Mouse (Mus musculus) brain, embryonic 14.5 days (tissue): ENCODE measurements around the gene Artn.
A peak's percentile ranks its signal among the peaks of the same experiment; 100 is the strongest.

ENCODE experiments used
- CTCF ChIP-seq: fragments of 200-500 bp; IDR thresholded peaks from 2 replicates; pipeline ENCODE4 v1.5.1; 2012; ENCODE audit warnings: inconsistent platforms, mild to moderate bottlenecking, moderate library complexity, borderline replicate concordance; ENCODE audit not compliant: insufficient read depth, insufficient read length; ENCODE audit errors: extremely low read depth
- POLR2A ChIP-seq: fragments of 200-500 bp; IDR thresholded peaks from 2 replicates; pipeline ENCODE4 v1.6.1; 2012; ENCODE audit warnings: mild to moderate bottlenecking, inconsistent platforms, borderline replicate concordance; ENCODE audit not compliant: poor library complexity, insufficient read depth, insufficient read length, severe bottlenecking; ENCODE audit errors: extremely low read depth

DNA sequence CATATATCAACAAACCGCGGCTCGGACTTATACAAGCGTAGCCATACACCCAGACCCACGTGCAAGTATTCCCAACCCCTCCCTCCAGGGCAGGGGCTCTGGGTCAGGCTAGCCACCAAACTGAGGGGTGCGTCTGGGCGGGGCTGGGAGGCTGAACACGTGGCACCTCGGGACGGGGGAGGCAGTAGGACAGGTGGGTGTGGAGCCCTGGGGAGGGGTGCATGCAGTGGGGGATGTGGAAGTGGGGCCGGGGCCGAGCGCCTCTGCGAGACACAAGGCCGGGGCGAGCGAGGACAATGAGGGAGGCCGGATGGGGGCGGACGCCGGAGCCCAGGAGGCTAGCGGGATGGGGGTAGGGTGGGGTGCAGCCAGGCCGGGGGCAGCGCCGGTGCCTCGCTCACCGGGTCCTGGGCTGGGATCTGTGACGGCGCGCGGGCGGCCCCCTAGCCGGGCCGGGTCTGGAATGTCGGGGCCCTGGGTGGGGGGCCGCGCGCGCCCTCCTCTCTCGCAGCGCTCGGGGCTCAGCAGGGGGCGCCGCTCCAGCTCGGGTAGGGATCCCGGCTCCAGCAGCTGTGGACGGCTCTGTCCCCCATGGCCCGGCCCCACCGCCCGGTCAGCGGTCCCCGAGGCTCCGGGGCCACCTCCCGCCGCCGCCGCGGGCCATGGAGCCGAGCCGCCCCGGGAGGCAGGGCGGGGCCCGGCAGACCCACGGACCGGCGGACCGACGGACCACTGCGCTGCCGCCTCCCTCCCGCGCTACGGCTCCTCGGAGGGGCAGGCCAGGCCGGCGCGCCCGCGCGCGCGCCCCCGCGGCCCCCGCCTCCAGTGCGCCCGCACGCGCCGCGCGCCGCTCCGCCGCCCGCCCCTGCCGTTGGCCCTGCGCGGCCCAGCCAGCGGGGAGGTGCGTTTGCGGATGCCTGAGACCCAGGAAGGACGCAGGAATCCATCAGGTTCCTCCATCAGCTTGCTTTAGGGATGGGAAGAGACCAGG is 46.6 kb downstream of the Artn start, which contains the start of gene B4galt2:
- peak; percentile 77 for TF ChIP-seq POLR2A
- TF ChIP-seq CTCF, result 0 out of 2 replicates have a peak, but pooled peaks have one; percentile 13
